Mouse (Mus musculus): ENCODE measurements around the gene Naa25. TPM values are rescaled to one million over a fixed set of nuclear protein-coding genes. Genes with fewer than 3 reads are reported as not detected.

The Naa25 gene
- polyA plus RNA-seq, 1 experiment from 2014 or later = 33.6 TPM

Other genes with a start within 250 kb of the Naa25 start
- gene Ptpn11, start 206.5 kb upstream of the Naa25 start, polyA plus RNA-seq (2015; fragmentation: Nextera tagmentation; extraction: Ambion mirVana) = 16.0 and 18.9 TPM in 2 replicates
- 745 and 751 TPM in 2 replicates for gene Rpl6, start 193.5 kb upstream of the Naa25 start, polyA plus RNA-seq (2015; fragmentation: Nextera tagmentation; extraction: Ambion mirVana)
- gene Hectd4, start 177.7 kb upstream of the Naa25 start, polyA plus RNA-seq (2015; fragmentation: Nextera tagmentation; extraction: Ambion mirVana) = 4.3 and 4.9 TPM in 2 replicates
- gene Trafd1, start 12.3 kb upstream of the Naa25 start, polyA plus RNA-seq (2015; fragmentation: Nextera tagmentation; extraction: Ambion mirVana) = 87.5 and 90.5 TPM in 2 replicates
- gene Tmem116, start 54.0 kb downstream of the Naa25 start, polyA plus RNA-seq (2015; fragmentation: Nextera tagmentation; extraction: Ambion mirVana) = 1.5 and 2.0 TPM in 2 replicates
- gene Erp29, start 54.6 kb downstream of the Naa25 start, polyA plus RNA-seq (2015; fragmentation: Nextera tagmentation; extraction: Ambion mirVana) = 102 and 107 TPM in 2 replicates
- gene Adam1b, start 105.5 kb downstream of the Naa25 start, polyA plus RNA-seq (2015; fragmentation: Nextera tagmentation; extraction: Ambion mirVana) = 0.05 TPM in 1 of 2 replicates, not detected in the other
- 0.64 and 0.66 TPM in 2 replicates for gene Adam1a, start 147.5 kb downstream of the Naa25 start, polyA plus RNA-seq (2015; fragmentation: Nextera tagmentation; extraction: Ambion mirVana)
- not detected in 2 replicates for gene Gm42878, start 147.5 kb downstream of the Naa25 start, polyA plus RNA-seq (2015; fragmentation: Nextera tagmentation; extraction: Ambion mirVana)
- 46.7 and 52.1 TPM in 2 replicates for gene Mapkapk5, start 148.0 kb downstream of the Naa25 start, polyA plus RNA-seq (2015; fragmentation: Nextera tagmentation; extraction: Ambion mirVana)
- 127 and 128 TPM in 2 replicates for gene Aldh2, start 195.9 kb downstream of the Naa25 start, polyA plus RNA-seq (2015; fragmentation: Nextera tagmentation; extraction: Ambion mirVana)
- 1.3 and 1.4 TPM in 2 replicates for gene Acad12, start 221.0 kb downstream of the Naa25 start, polyA plus RNA-seq (2015; fragmentation: Nextera tagmentation; extraction: Ambion mirVana)

All from thymus, postnatal 0 days (tissue).